Comparison of ENCODE assay signal across 18 mouse cellular contexts in genomic region chr4:130181886-130182285, GRCm38 (mm10). TPM values are rescaled to one million over a fixed set of nuclear protein-coding genes. Genes with fewer than 3 reads are reported as not detected.
A peak's percentile ranks its signal among the peaks of the same experiment; 100 is the strongest.
DNase-seq lines count a peak whose midpoint lies in the region; ATAC-seq and TF ChIP-seq lines count a peak whose summit lies in the region.
"Had no signal": no experiment of that assay in that cellular context is flagged by ENCODE, and none has a peak within 500 bp of the region (broad histone marks: within the 10 kb centered on the region; RNA-seq: fewer than 3 reads in every experiment).

No protein-coding gene starts in this region.

- no peak overlapping the region for H3K27ac ChIP-seq in forebrain, postnatal 0 days (ENCODE audit: low read depth, low read length)
- H3K27ac ChIP-seq in forebrain, embryonic 15.5 days (replicated peaks), result no peak overlapping the region
- H3K27ac ChIP-seq in stomach, postnatal 0 days (replicated peaks), result no peak overlapping the region
- H3K27ac ChIP-seq: hindbrain, postnatal 0 days; limb, embryonic 13.5 days; neural tube, embryonic 15.5 days had no signal

- no peak for ATAC-seq in forebrain, postnatal 0 days
- ATAC-seq in forebrain, embryonic 15.5 days (replicated peaks), result no peak
- ATAC-seq in stomach, postnatal 0 days (ENCODE audit: low FRiP score, low TSS enrichment), result no peak
- no peak for ATAC-seq in inflammation-experienced regulatory T-cells, adult 6 months
- ATAC-seq: hindbrain, postnatal 0 days had no signal

- H3K27me3 ChIP-seq in forebrain, postnatal 0 days (ENCODE audit: insufficient read depth, low read length), result no peaks in the 10 kb centered on the region
- no peaks in the 10 kb centered on the region for H3K27me3 ChIP-seq in forebrain, embryonic 15.5 days
- H3K27me3 ChIP-seq in stomach, postnatal 0 days (ENCODE audit: control insufficient read depth, insufficient read depth, low read length), result no peaks in the 10 kb centered on the region
- H3K27me3 ChIP-seq: limb, embryonic 13.5 days had no signal

- no peaks in the 10 kb centered on the region for H3K36me3 ChIP-seq in forebrain, postnatal 0 days (ENCODE audit: insufficient read depth)
- H3K36me3 ChIP-seq in forebrain, embryonic 15.5 days, result no peaks in the 10 kb centered on the region
- H3K36me3 ChIP-seq in stomach, postnatal 0 days (ENCODE audit: control insufficient read depth, insufficient read depth, low read length), result no peaks in the 10 kb centered on the region
- H3K36me3 ChIP-seq: G1E; limb, embryonic 13.5 days; neural tube, embryonic 15.5 days had no signal

- H3K9ac ChIP-seq in forebrain, postnatal 0 days, result no peak overlapping the region
- H3K9ac ChIP-seq in forebrain, embryonic 15.5 days (replicated peaks), result no peak overlapping the region
- no peak overlapping the region for H3K9ac ChIP-seq in stomach, postnatal 0 days (ENCODE audit: low read length)
- H3K9ac ChIP-seq: limb, embryonic 13.5 days; neural tube, embryonic 15.5 days had no signal

- 41% methylated on average over 4 of the region's 4 CpGs for WGBS in forebrain, postnatal 0 days
- WGBS in forebrain, embryonic 15.5 days, result 57% methylated on average over 4 of the region's 4 CpGs
- 36% methylated on average over 4 of the region's 4 CpGs for WGBS in stomach, postnatal 0 days

- no peak for TF ChIP-seq CTCF in forebrain, postnatal 0 days (IDR thresholded peaks at IDR 0.05; ENCODE audit: low read depth)
- no peak for TF ChIP-seq CTCF in stomach, postnatal 0 days (IDR thresholded peaks at IDR 0.05; ENCODE audit: low read depth)

- peak; percentile 39 for DNase-seq in forebrain, postnatal 0 days
- peak; percentile 4 for DNase-seq in urinary bladder, postnatal 25 days (ENCODE audit: low spot score)
- no peak for DNase-seq in urinary bladder, adult 18-20 months (ENCODE audit: low spot score in 2 of 2)
- peak; percentile 61 to 62 for DNase-seq in kidney, postnatal 36 days
- DNase-seq in stomach, postnatal 0 days (ENCODE audit: low spot score), result peak; percentile 43
- DNase-seq in testis, postnatal 10 days (ENCODE audit: low spot score), result no peak
- DNase-seq: cerebellum, adult 11-12 months; thymus, postnatal 14 days had no signal

- H3K9me3 ChIP-seq in forebrain, postnatal 0 days (ENCODE audit: low read length), result no peaks in the 10 kb centered on the region
- H3K9me3 ChIP-seq in forebrain, embryonic 15.5 days, result no peaks in the 10 kb centered on the region
- no peaks in the 10 kb centered on the region for H3K9me3 ChIP-seq in stomach, postnatal 0 days (ENCODE audit: control insufficient read depth, low read length)
- H3K9me3 ChIP-seq: G1E; limb, embryonic 13.5 days; megakaryocyte, embryonic 14.5 days; neural tube, embryonic 15.5 days had no signal

- no peak for TF ChIP-seq EP300 in stomach, postnatal 0 days (optimal IDR thresholded peaks at IDR 0.05)

- no peak overlapping the region for H3K4me3 ChIP-seq in forebrain, postnatal 0 days (ENCODE audit: low read depth, low read length)
- no peak overlapping the region for H3K4me3 ChIP-seq in forebrain, embryonic 15.5 days
- H3K4me3 ChIP-seq in stomach, postnatal 0 days (ENCODE audit: low read depth, low read length), result no peak overlapping the region
- H3K4me3 ChIP-seq: erythroblast, embryonic 14.5 days; limb, embryonic 13.5 days; megakaryocyte, embryonic 14.5 days; neural tube, embryonic 15.5 days had no signal

- H3K4me2 ChIP-seq in forebrain, postnatal 0 days (ENCODE audit: low read depth), result no peak overlapping the region
- no peak overlapping the region for H3K4me2 ChIP-seq in forebrain, embryonic 15.5 days (replicated peaks)
- H3K4me2 ChIP-seq in stomach, postnatal 0 days (replicated peaks; ENCODE audit: low read depth), result no peak overlapping the region
- H3K4me2 ChIP-seq: limb, embryonic 13.5 days; neural tube, embryonic 15.5 days had no signal

- H3K4me1 ChIP-seq in forebrain, postnatal 0 days (ENCODE audit: insufficient read depth), result no peaks in the 10 kb centered on the region
- peaks cover 3% of the 10 kb centered on the region; the same call in 1 of the 2 replicates for H3K4me1 ChIP-seq in forebrain, embryonic 15.5 days
- H3K4me1 ChIP-seq in stomach, postnatal 0 days (replicated peaks; ENCODE audit: control insufficient read depth, insufficient read depth), result peaks cover 2% of the 10 kb centered on the region; the same call in 1 of the 2 replicates
- H3K4me1 ChIP-seq: neural tube, embryonic 15.5 days had no signal

RNA-seq across cellular contexts. Expression of gene Tinagl1, which starts 7.0 kb away (rescaled TPM):
- 3.5 and 6.7 TPM in 2 replicates for total RNA-seq in forebrain, postnatal 0 days (2014; rRNA removed)
- 3.5 and 4.5 TPM in 2 replicates for polyA plus RNA-seq in forebrain, postnatal 0 days (2015; fragmentation: Nextera tagmentation; extraction: Ambion mirVana)
- 3.7 and 5.6 TPM in 2 replicates for polyA plus RNA-seq in forebrain, embryonic 15.5 days (2015; fragmentation: Nextera tagmentation; extraction: Ambion mirVana)
- 123 and 131 TPM in 2 replicates for polyA plus RNA-seq in stomach, postnatal 0 days (2015; fragmentation: Nextera tagmentation; extraction: Ambion mirVana)
- polyA plus RNA-seq in inflammation-experienced regulatory T-cells, adult 6 months (2017; shearing (Covaris generic)), result not detected

RNA-seq across cellular contexts. Expression of gene Gm853, which starts 40.3 kb away (rescaled TPM):
- 0.08 TPM in 1 of 2 replicates, not detected in the other for total RNA-seq in forebrain, postnatal 0 days (2014; rRNA removed)
- polyA plus RNA-seq in forebrain, postnatal 0 days (2015; fragmentation: Nextera tagmentation; extraction: Ambion mirVana), result 0.08 and 0.28 TPM in 2 replicates
- polyA plus RNA-seq in forebrain, embryonic 15.5 days (2015; fragmentation: Nextera tagmentation; extraction: Ambion mirVana), result 0.15 and 0.34 TPM in 2 replicates
- not detected in 2 replicates for polyA plus RNA-seq in stomach, postnatal 0 days (2015; fragmentation: Nextera tagmentation; extraction: Ambion mirVana)
- not detected for polyA plus RNA-seq in inflammation-experienced regulatory T-cells, adult 6 months (2017; shearing (Covaris generic))
- total RNA-seq: granulocyte monocyte progenitor cell, adult 5-6 weeks had no signal
- polyA plus RNA-seq: C2C12; erythroblast, embryonic 14.5 days; G1E; limb, embryonic 13.5 days; neural tube, embryonic 15.5 days had no signal

RNA-seq across cellular contexts. Expression of gene Hcrtr1, which starts 42.7 kb away (rescaled TPM):
- 2.4 and 5.0 TPM in 2 replicates for total RNA-seq in forebrain, postnatal 0 days (2014; rRNA removed)
- polyA plus RNA-seq in forebrain, postnatal 0 days (2015; fragmentation: Nextera tagmentation; extraction: Ambion mirVana), result 1.6 and 2.5 TPM in 2 replicates
- 0.27 and 0.38 TPM in 2 replicates for polyA plus RNA-seq in forebrain, embryonic 15.5 days (2015; fragmentation: Nextera tagmentation; extraction: Ambion mirVana)
- polyA plus RNA-seq in stomach, postnatal 0 days (2015; fragmentation: Nextera tagmentation; extraction: Ambion mirVana), result 0.39 and 0.73 TPM in 2 replicates
- polyA plus RNA-seq in inflammation-experienced regulatory T-cells, adult 6 months (2017; shearing (Covaris generic)), result not detected
- total RNA-seq: G1E; granulocyte monocyte progenitor cell, adult 5-6 weeks had no signal
- polyA plus RNA-seq: C2C12; erythroblast, embryonic 14.5 days; G1E; limb, embryonic 13.5 days had no signal

Comparison
In these comparisons a context has a peak if more than half of its experiments do, and no peak if none do; other contexts are left out.
1. DNase-seq: peak in forebrain, postnatal 0 days (single experiment), urinary bladder, postnatal 25 days (single experiment), kidney, postnatal 36 days (2 of 2) and stomach, postnatal 0 days (single experiment); none in urinary bladder, adult 18-20 months (0 of 2) and testis, postnatal 10 days (single experiment).
2. RNA of gene Tinagl1, which starts 7.0 kb away (polyA plus RNA-seq): 123 to 131 TPM in stomach, postnatal 0 days; 3.7 to 5.6 TPM in forebrain, embryonic 15.5 days, 3.5 to 4.5 TPM in forebrain, postnatal 0 days and not detected in inflammation-experienced regulatory T-cells, adult 6 months; every median in the first group is over 10 times any median in the second.